Mouse (Mus musculus): Measurements from ENCODE around the gene Gm49342.
"Not testable (repeated sequence)": the region's sequence is repeated elsewhere in the genome, so short reads cannot be mapped to it uniquely, and the experiment has no call there.

DNA sequence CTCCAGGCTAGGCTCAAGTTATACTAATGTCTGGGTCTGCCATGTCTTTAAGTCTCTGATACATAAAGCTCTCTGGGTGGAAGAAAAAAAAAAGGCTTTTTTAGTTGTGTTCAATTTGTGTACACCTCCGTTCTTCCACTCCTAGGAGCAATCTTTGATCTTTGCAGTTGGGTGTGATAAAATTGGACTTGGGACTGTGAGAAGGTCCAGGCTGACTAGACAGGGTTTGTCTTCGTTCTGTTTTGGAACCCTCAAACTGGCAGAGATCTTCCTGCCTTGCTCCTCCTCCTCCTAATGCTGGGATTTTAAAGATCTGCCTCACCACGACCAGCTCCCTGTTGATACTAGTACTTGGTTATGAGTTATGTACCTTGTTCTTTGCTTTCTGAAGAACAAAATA is 12.8 kb downstream of the Gm49342 start:
- TF ChIP-seq POLR2A (IDR thresholded peaks at IDR 0.05; ENCODE audit: low read depth, low read length); CTCF (IDR thresholded peaks at IDR 0.05; ENCODE audit: extremely low read depth, insufficient read length, insufficient replicate concordance, low read depth, low read length): not testable (repeated sequence)
